Mouse (Mus musculus): ENCODE data around the gene Abcb10.

GRCm38 (mm10) chr8:124007829-124008228 is 24.9 kb upstream of the Abcb10 start:
- no peak for TF ChIP-seq POLR2AphosphoS5 (IDR thresholded peaks at IDR 0.05; ENCODE audit: insufficient replicate concordance, low read depth, low read length)
- TF ChIP-seq CTCF (IDR thresholded peaks at IDR 0.05; ENCODE audit: low read depth, low read length) = no peak
- TF ChIP-seq TAL1 (conservative IDR thresholded peaks at IDR 0.05; ENCODE audit: low read depth, low read length) = no peak
